Mouse (Mus musculus) 416B (cell line): Measurements from ENCODE around the gene Nav2.

ENCODE experiments used
- DNase-seq: peaks from one replicate; pipeline ENCODE4 v3.0.0; 2011; ENCODE audit warnings: low read depth

Gene Nav2

DNA sequence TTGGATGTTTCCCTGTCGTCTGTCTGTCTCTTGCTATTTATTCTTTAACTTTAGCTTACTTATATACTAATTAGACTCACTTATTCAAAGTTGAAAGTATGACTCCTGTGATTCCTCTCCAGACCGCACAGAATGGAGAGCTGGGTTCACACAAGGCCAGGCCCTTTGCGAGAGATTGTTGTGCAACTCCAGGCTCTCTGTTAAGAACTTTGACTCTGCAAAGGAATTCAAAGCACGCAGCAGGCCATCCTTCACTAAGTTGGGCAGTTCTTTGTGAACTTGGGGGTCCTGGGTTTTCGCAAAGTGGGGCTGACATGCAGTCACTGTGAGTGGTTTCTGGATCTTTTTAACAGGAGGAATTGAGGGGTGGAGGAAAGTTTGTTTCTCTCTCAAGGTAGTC lies 95.9 kb downstream of the Nav2 start:
- no peak for DNase-seq

DNA sequence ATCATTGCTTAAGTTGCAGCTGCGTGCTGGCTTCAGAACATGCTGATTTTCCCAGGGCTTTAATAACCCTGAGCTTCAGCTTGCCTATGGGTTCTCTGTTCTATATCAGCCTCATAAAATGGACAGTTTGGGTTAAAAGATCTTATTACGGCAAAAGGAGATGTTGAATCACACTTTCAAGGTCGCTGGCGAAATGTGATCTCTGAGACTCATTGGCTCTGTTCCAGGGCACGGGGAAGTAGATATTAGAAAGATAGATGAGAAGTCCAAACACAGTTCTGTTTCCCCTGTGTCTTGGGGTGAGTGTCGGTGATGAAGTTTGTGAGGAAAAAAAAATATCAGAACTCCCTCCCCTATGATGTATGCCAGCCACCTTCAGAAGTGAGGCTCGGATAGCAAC lies 98.4 kb downstream of the Nav2 start:
- DNase-seq, result peak; percentile 78

DNA sequence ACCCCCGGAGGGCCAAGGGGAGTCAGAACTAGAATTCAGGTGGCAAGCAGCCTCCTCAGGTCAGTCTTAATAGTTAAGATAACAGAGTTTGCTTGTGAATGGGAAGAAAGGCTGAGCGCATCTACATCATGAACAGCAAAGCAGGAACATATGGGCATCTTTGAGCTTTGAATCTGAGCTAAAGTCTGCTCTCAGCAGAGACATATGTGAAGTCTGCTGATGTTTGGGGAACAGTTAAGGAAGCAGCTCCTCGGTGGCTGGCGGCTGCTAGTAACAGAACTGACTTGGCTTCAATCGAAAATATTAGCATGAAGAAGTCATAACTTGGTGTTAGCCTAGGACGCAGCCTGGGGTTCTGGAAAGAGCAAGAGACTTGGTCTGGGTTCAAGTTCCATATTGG lies 102.2 kb downstream of the Nav2 start:
- DNase-seq, result no peak

DNA sequence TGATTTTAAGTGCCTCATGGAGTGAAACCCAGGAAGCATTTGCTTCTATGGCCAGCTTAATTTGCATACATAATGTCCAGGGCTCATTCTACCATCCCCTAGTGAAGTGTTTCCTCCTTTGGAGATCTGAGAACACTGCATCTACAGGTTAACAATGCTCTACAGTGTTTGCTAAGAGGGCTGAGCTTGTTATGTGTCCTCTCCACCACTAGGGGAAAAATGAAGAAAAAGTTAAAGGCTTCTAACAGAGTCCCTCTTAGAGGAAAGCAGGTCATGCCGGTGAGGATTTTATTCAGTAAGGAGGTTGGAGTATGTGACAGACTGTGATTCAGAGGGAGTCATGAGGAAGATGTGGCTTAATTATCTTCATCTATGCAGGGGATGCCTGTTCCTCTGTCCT lies 103.5 kb downstream of the Nav2 start:
- DNase-seq, result no peak

DNA sequence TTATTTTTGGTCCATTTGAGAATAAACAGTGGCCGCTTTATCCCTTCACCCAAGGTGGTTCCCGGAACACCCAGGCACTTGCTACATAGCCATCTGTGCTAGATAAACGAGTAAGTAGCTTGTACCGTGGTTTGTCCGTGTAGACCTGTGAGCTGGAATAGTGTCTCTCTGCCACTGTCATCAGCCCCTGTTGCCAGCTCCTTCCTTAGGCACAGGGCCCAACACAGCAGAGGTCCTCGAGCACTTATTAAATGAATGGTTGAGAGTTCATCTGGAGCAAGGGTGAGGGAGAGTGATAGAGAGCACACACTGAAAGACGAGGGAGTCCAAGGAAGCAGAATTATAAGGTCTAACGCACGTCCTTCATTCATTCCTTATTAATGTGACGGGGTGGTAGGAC lies 106.0 kb downstream of the Nav2 start:
- DNase-seq, result no peak

DNA sequence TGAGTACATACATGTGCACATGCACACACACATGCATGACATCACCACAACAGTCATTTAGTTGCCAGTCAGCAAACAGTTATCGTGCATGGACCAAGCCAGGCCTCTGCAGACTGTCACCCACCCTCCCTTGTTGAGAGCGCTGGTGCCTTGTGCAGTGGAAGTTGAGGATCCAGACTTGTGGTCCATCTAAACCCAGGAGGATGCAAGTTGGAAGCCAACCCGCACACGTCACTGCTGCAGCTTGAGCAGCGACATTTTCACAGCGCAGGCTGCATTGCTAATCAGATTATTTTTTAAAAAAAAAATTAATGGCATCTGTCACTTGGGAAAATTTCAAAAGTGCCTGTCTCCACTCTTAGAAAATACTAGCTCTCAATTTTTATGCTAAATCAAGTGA lies 106.8 kb downstream of the Nav2 start:
- no peak for DNase-seq

DNA sequence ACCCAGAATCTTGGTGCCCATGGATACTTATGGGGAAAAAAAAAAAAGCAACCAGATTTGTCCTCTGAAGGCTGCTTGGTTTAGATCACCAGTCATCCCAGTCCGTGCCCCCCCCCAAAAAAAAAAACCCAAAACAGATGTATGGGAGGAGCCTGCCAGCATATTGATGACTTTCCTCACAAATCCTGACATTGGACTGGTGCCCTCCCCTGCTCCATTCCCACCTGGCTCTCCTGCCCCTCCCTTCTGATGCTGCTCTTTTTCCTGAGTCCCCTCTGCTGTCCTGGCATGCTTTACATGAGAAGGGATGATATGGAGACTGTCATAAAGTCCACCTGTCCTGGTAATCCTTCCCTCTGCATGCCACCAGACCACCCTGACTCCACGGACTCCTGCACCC lies 107.6 kb downstream of the Nav2 start:
- DNase-seq, result no peak

DNA sequence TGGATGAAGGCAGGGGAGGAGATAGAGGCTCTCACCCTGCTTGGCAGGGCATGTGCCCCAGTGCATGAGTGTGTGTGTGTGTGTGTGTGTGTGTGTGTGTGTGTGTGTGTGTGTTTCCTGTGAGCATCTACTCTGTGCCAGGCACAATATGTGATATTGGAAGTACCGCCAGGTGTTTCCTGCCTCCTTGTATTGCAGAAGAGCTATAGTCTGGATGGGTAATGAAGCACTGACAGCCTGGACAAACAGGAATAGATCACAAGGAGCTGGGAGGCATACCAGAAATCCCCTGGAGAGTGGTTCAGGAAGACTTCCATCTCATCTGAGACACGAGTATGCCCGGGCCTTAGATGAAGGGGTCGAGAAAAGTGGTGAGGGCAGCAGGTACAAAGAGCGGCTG lies 109.3 kb downstream of the Nav2 start:
- DNase-seq, result no peak

DNA sequence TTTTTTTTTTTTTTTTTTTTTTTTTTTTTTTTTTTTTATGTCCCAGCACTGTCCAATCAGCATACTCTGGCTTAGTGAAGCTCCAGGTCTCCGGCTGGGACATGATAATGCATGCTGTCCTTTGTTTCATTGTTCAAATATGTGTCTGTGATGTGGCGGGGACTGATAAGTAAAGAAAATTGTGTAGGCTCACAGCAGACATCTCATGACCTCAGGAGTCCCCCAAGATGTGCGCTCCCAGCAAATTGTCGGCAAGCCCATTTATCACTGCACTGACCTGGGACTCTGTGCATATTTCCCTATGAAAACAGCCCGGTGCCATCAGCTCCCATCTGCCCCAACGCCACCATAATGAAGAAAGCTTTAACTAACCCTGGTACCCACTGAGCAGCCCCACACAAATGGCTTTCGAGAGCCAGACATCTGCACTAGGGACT lies 110.0 kb downstream of the Nav2 start:
- DNase-seq, result no peak

DNA sequence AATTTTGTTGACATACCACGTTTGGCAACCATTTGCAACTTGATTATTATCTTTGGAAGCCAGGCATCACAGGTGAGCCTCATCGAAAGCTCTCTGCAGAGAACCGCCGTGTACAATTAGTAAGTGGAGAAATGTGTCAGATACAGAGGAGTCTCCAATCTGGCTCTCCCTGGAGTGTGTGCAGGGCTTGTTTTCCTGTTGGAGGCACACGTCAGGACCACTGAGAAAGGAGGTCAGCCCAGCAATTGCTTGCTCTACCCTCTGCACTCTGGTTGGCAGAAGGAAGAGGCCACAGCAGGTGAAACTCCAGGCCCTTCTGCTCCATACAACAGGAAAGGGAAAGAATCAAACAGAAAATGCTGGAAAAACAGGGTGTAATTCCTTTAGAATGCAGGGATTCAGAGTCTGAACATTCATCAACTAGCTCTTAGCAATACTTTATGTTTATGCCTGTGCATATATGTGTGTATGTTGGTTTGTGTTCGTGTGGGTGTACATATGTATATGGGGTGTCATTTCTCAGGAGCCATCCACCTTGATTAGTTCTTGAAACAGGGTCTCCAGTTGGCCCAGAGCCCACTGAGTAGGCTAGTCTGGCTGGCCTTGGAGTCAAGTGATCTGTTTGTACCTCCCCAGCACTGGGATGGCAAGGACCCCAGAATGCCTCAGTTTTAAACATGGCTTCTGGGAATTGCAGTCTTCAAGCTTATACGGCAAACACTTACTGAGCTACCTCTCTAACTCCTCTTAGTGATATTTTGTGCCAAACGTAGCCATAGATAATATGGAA lies 116.7 kb downstream of the Nav2 start:
- no peak for DNase-seq

DNA sequence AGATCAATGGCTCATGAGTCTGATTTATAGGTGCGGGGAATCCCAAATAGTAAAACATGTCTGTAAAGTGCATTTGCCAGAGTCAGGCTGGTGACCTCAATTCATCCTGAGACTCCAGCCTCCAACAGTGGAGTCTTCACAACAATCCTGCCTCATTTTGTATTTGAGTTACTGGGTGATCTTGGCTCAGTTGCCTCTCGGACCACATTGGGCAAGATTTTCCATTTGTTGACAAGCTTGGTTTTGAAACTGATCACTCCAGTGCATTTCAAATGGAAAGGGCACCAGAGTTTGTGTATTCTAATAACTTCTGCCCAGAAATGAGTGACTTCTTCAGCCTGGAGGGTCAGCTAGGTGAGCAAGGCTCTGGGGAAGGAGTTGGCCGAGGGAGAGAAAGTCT lies 117.5 kb downstream of the Nav2 start:
- DNase-seq, result no peak

DNA sequence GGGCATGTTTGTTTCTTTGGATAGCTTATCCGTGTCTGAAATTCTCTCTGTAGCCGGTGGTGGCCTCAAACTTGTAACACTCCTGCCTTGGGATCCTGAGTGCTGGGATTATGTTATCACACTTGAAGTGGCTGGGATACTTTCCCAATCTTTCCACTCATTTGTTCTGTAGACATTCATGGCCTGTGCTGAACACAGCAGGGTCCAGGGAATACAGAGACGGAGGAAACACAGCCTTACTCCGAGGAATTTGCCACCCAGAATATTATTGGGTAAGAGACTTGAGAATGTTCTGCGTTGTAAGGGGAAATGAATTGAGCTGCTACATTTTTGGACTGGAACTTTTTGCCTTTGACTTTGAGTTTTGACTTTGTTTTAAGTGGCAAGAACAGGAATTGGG lies 118.0 kb downstream of the Nav2 start:
- DNase-seq, result no peak

DNA sequence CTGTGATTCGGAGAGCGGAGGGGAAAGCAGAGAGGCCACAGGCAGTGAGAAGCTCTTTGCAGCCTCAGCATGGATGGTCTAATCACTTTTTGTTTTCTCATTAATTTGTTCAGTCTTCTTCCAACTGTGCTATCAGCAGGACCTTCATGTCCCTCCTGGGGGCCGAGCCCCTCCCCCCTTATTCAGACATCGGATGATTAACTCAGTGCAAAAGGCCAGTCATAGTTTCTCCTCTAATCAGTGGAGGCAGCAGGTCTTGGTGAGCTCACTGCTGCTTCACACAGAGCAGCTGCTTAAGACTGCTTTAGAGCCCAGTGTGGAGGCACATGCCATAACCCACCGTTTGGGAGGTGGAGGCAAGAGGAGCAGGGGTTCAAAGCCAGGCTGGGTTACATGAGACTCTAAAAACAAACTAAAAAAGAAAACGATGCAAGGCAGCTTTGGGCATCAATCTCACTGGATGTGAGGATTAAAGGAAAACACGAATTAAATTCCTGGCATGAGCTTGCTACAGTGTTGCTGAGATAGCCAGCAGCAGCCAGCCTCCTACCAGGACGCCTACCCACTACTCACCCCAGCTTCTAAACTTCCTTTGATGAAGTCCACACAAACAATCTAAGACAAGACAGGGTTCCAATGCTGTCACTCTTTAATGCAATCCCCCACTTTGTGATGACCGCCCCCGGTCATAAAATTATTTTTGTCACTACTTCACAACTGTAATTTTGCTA lies 120.9 kb downstream of the Nav2 start:
- DNase-seq, result no peak

DNA sequence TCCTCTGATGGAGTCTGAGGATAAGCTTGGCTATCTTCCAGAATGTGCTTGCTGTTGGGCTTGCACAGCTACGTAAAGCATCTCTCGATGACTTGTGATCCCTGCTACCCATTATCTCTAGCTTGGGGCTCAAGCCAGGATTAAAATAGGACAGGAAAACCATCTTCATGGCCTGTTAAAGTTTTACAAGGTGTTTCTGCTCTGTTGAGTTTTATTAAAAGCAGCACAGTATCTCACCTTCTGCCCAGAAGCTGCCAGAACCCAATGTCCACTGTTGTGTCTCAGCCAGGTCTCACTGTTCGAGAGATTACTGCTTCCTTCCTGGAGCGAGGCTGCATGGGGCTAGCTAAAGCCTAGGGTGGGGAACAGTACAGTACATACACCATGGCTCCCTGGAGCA lies 123.7 kb downstream of the Nav2 start:
- no peak for DNase-seq

DNA sequence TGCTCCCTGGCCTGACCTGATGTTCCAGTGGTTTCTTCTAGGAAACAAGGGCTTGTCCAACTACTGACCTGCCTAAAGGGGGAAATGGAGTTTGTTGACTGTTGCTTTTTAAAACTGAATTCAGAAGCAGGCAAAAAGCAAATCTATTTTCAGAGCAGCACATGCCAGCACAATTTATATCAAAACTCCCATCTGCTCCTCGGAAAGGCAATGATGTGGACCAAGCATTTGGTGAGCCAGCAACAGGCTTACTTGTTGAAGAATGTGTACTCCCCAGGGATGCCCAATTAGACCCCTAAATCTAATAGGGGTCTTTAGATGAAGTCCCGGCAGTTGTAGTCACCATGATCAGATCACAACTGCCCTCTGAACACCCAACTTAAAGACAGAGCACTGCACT lies 125.7 kb downstream of the Nav2 start:
- no peak for DNase-seq

DNA sequence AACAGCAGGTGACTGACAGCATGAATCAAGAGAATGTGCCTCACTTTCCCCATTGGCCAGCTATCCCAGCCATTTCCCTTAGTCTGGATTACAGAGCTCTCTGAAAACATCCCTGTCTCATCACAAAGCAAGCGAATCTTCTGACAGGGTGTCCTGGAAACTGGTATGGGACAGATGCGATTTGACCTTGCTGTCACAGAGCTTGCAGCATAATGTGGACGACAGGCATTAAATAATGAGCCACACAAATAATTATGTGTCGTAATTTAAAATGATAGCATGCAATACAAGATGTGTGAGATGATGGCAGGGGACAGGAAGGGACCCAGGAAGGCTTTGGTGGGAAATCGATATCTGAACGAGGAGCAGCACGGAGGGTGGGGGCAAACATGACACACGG lies 131.6 kb downstream of the Nav2 start:
- DNase-seq, result no peak

DNA sequence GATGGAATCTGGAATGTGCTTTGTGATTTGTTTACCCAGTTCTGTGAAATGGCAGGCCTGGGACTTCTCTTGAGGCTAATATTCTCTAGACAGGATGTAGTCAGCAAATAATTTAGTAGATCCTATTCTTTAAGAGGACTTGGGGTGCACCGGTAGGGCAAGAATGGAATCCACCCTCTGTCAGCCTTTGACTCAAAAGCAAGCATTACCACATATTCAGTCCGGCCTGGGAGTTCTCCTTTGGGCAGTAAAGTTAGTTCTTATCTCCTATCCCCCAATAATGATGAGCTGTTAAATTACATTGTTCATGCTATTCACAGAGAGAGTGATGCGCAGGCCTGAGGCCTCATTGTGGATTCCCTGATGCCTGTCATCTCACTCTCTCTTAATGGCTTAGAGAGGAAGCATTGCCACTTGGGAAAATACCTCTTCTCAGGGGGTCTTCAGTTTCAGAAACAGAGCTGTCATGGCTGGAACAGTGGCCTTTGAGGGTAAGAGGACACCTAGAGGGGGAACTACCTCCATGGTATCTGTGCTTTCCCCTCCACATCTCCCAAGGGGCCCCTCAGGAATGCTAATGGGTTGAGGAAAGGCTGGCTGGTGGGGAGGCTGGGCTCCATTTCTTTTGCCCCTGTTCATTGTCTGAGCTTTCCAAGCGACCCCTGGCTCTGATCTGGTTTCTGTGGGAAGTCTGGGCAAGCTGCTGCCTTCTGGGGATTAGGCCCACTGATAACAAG lies 133.0 kb downstream of the Nav2 start:
- no peak for DNase-seq

DNA sequence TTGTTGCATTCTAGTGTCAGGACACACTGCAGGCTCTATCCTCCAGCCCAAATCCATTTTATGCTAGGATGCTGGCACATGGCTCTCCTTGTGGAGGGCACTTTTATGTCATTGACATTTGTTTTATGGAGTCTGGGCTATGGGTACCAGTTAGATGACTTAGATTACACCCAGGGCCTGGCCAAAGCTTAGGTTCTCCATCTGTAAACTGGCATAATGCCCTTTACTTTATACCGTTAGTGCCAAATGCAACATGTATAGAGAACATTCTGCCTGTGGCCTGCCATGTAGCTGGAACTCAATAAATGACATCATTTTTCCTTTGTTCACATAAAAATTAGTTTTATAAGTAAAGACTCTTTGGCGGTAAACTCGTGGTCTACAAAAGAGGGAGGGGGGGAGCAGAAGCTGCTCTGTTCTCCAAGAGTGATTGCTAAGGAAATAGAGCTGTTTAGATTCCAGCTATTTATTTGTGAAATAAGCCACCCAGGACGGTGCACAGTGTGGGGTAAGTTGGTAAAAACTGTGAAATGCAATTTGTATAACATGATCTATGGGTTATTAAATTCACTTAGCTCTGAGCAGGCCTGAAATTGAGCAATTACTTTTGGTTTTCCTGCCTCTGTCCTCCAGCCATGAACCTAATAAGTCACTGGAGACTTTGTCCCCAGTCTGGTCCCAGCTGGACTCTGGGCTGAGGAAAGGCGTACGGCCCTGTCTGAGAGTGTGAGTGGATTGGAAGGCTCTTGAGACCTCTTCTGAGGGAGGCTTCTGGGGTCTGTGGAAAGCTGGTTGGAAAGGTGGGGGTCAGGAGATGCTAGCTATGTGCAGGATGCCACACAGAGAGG lies 137.2 kb downstream of the Nav2 start:
- DNase-seq, result no peak

DNA sequence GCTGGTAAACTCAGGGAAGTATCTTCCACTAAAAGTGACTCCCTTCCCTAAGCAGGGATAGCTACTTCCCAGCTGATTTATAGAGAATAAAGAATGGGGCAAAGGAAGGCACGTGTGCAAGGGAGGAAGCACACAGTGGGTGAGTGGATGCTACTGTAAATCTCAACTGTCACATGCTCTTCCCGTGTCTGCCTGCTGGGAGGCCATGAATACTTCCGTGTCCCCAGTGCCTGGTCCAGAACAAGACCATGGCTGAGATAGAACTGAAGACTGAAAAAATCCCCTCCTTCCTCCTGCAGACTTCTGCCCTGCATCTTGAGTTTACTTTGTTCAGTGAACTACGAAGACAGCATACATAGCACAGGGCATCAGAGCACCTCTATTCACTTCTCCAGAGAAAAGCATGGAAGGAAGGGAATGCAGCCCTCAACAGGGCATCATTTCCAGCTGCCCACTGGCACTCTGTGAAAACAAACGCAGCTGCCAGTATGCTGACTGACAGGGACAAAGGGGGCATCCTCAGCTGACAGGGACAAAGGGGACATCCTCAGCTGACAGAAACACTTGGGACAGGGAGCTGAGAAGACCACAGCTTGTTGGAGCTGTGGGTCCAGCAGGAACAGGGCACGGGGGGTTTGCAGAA lies 138.0 kb downstream of the Nav2 start:
- DNase-seq, result no peak

DNA sequence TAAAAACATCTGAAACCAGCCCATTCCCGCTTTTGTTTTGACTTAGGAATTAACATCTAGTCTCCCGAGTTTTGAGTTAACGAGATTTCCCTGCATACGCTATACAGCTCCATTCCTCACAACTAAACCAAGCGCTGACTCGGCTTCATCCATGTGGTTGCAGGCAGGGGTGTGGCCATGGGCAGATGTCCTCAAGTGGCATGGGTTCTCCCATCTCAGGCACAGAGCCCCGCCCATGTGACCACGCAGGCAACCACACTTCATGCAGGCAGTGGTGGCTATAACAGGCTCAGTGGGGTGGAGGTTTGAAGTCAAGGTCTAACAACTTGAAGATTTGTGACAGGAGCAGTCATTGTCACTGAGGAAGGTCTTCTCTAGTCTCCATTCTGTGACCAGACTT lies 138.8 kb downstream of the Nav2 start:
- DNase-seq, result peak; percentile 30

DNA sequence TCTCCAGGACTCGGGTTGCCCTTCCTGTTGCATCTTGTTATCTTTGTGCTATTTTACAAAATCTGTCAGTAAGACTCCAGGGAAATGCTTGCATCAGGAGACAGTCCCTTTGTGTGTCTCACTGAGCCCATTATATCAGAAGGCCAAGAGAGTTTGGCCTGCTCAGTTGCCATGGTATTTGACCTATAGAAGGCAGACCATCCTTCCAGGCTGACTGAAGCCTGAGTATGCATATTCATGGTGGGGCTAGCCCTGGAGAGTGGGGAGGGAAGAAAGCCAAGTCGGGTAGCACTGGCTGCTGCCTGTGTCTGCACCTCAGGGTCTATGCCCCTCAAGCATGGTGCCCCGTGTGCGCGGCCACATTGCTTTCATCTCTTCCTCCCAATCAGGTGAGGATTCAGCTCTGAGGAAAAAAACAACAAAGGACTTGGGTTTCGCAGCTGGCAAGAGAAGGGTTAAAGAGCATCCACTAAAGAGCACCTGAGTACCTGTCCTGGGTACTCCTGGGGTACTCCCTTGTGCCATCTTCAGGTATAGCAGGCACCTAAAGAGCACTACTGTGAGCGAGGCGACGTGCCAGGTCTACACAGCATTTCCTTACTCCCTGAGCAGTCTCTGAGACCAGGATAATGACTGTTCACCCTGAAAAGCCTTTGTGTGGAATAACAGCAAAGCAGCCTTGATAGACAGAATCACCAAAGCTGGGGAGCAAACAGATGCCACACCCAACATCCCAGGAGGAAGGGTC lies 144.5 kb downstream of the Nav2 start:
- DNase-seq, result no peak
